Mouse (Mus musculus) forebrain, embryonic 16.5 days (tissue): Measurements from ENCODE around the gene Dchs2. TPM values are rescaled to one million over a fixed set of nuclear protein-coding genes. Genes with fewer than 3 reads are reported as not detected.
A peak's percentile ranks its signal among the peaks of the same experiment; 100 is the strongest.

Experiments used
- ATAC-seq: fragments of 200-750 bp; cut with Nextera tagmentation; 2 replicates; pipeline ENCODE4 v1.8.0; 2017; ENCODE audit warnings: mild to moderate bottlenecking, moderate library complexity
- H3K27ac ChIP-seq: fragments of 300-500 bp; sonication (generic); 2 replicates; pipeline ENCODE4 v1.5.1; 2014; ENCODE audit warnings: low read length, control low read depth
- H3K27me3 ChIP-seq: fragments of 300-500 bp; sonication (generic); replicated peaks from 2 replicates; pipeline ENCODE4 v1.6.1; 2014; ENCODE audit warnings: low read length; ENCODE audit not compliant: control insufficient read depth, insufficient read depth
- H3K36me3 ChIP-seq: fragments of 300-500 bp; sonication (generic); 2 replicates; pipeline ENCODE4 v1.6.1; 2014; ENCODE audit not compliant: control insufficient read depth, insufficient read depth
- H3K4me1 ChIP-seq: fragments of 300-500 bp; sonication (generic); replicated peaks from 2 replicates; pipeline ENCODE4 v1.6.1; 2014; ENCODE audit warnings: low read length; ENCODE audit not compliant: control insufficient read depth, insufficient read depth
- H3K4me2 ChIP-seq: fragments of 300-500 bp; sonication (generic); 2 replicates; pipeline ENCODE4 v1.6.1; 2014; ENCODE audit warnings: mild to moderate bottlenecking, low read length, control low read depth
- H3K4me3 ChIP-seq: fragments of 300-500 bp; sonication (generic); replicated peaks from 2 replicates; pipeline ENCODE4 v1.5.1; 2014; ENCODE audit warnings: mild to moderate bottlenecking, low read length, control low read depth
- H3K9ac ChIP-seq: fragments of 300-500 bp; sonication (generic); replicated peaks from 2 replicates; pipeline ENCODE4 v1.6.1; 2014; ENCODE audit warnings: low read depth, low read length, control low read depth
- H3K9me3 ChIP-seq: fragments of 300-500 bp; sonication (generic); 2 replicates; pipeline ENCODE4 v1.6.1; 2016; ENCODE audit warnings: low read length; ENCODE audit not compliant: control insufficient read depth
- WGBS: fragments of 180-500 bp; shearing (Covaris S2); extraction: QIAGEN DNeasy Blood & Tissue Kit; methylation state at CpG from one replicate; pipeline ENCODE4 v1.1.7; 2014; 5-methylcytosine and 5-hydroxymethylcytosine counted together
- polyA plus RNA-seq: library from polyadenylated mRNA; unstranded; fragments of >200 nt; fragmentation: Nextera tagmentation; extraction: Ambion mirVana; gene quantifications from 2 replicates; pipeline ENCODE4 v1.2.1, GENCODE M21; 2015

The Dchs2 gene
- polyA plus RNA-seq, 1 experiment from 2014 or later = 0.68 TPM

GRCm38 (mm10) chr3:83259421-83259820 is 131.7 kb downstream of the Dchs2 start:
- ATAC-seq = no peak
- H3K4me3 ChIP-seq = no peak overlapping the region
- no peaks in the 10 kb centered on the region for H3K36me3 ChIP-seq
- no peak overlapping the region for H3K27ac ChIP-seq
- H3K4me1 ChIP-seq = no peaks in the 10 kb centered on the region
- H3K4me2 ChIP-seq = no peak overlapping the region
- no peaks in the 10 kb centered on the region for H3K9me3 ChIP-seq
- H3K9ac ChIP-seq = no peak overlapping the region
- no peaks in the 10 kb centered on the region for H3K27me3 ChIP-seq
- WGBS = 61% methylated on average over 4 of the region's 4 CpGs

GRCm38 (mm10) chr3:83266009-83266408 is 138.3 kb downstream of the Dchs2 start:
- H3K9me3 ChIP-seq = no peaks in the 10 kb centered on the region
- WGBS = 93% methylated on average over 4 of the region's 4 CpGs
- H3K36me3 ChIP-seq = no peaks in the 10 kb centered on the region
- H3K4me1 ChIP-seq = no peaks in the 10 kb centered on the region
- H3K9ac ChIP-seq = no peak overlapping the region
- ATAC-seq = no peak
- no peak overlapping the region for H3K4me2 ChIP-seq
- H3K4me3 ChIP-seq = no peak overlapping the region
- no peaks in the 10 kb centered on the region for H3K27me3 ChIP-seq
- H3K27ac ChIP-seq = no peak overlapping the region

- no peak for ATAC-seq
- Histone ChIP-seq H3K9ac (no peak overlapping the region), H3K4me2 (no peak overlapping the region), H3K36me3 (no peaks in the 10 kb centered on the region), H3K27ac (no peak overlapping the region), H3K4me1 (peaks cover 3% of the 10 kb centered on the region; the same call in 1 of the 2 replicates), H3K4me3 (no peak overlapping the region), H3K27me3 (0 out of 2 replicates have a peak, but pooled peaks cover 3% of the 10 kb centered on the region), H3K9me3 (no peaks in the 10 kb centered on the region)
- WGBS = 88% methylated on average over 14 of the region's 14 CpGs
Measured at GRCm38 (mm10) chr3:83270228-83270627, 142.5 kb downstream of the Dchs2 start.

GRCm38 (mm10) chr3:83270982-83271381 is 143.2 kb downstream of the Dchs2 start:
- Histone ChIP-seq H3K9ac (no peak overlapping the region), H3K36me3 (no peaks in the 10 kb centered on the region), H3K4me1 (peaks cover 3% of the 10 kb centered on the region; the same call in 1 of the 2 replicates), H3K27ac (no peak overlapping the region), H3K4me3 (no peak overlapping the region), H3K27me3 (0 out of 2 replicates have a peak, but pooled peaks cover 3% of the 10 kb centered on the region), H3K9me3 (no peaks in the 10 kb centered on the region), H3K4me2 (no peak overlapping the region)
- ATAC-seq = no peak
- 66% methylated on average over 9 of the region's 9 CpGs for WGBS

GRCm38 (mm10) chr3:83273555-83274244 is 146.0 kb downstream of the Dchs2 start:
- WGBS = 35% methylated on average over 19 of the region's 19 CpGs
- H3K4me3 ChIP-seq = no peak overlapping the region
- 0 out of 2 replicates have a peak, but pooled peaks cover 3% of the 10 kb centered on the region for H3K27me3 ChIP-seq

GRCm38 (mm10) chr3:83275703-83276102 is 148.0 kb downstream of the Dchs2 start:
- Histone ChIP-seq H3K27ac (no peak overlapping the region), H3K4me1 (peaks cover 3% of the 10 kb centered on the region; the same call in 1 of the 2 replicates), H3K27me3 (0 out of 2 replicates have a peak, but pooled peaks cover 3% of the 10 kb centered on the region), H3K4me3 (no peak overlapping the region), H3K36me3 (no peaks in the 10 kb centered on the region), H3K4me2 (no peak overlapping the region), H3K9me3 (no peaks in the 10 kb centered on the region), H3K9ac (no peak overlapping the region)
- WGBS = 79% methylated on average over 5 of the region's 5 CpGs
- ATAC-seq = no peak

More at GRCm38 (mm10) chr3:83273555-83274244, 146.0 kb downstream of the Dchs2 start:
- Histone ChIP-seq H3K4me1 (peaks cover 3% of the 10 kb centered on the region; the same call in 1 of the 2 replicates), H3K4me2 (peak overlapping the region; percentile 40), H3K9ac (no peak overlapping the region), H3K27ac (no peak overlapping the region), H3K36me3 (no peaks in the 10 kb centered on the region), H3K9me3 (no peaks in the 10 kb centered on the region)
- ATAC-seq = peak; percentile 84

GRCm38 (mm10) chr3:83283882-83284281 is 156.1 kb downstream of the Dchs2 start:
- H3K9me3 ChIP-seq = no peaks in the 10 kb centered on the region
- WGBS = 64% methylated on average over 1 of the region's 1 CpGs
- H3K4me1 ChIP-seq = no peaks in the 10 kb centered on the region
- ATAC-seq = no peak
- H3K27ac ChIP-seq = no peak overlapping the region
- no peak overlapping the region for H3K4me3 ChIP-seq
- H3K4me2 ChIP-seq = no peak overlapping the region
- no peaks in the 10 kb centered on the region for H3K36me3 ChIP-seq
- H3K9ac ChIP-seq = no peak overlapping the region
- H3K27me3 ChIP-seq = no peaks in the 10 kb centered on the region

- H3K36me3 ChIP-seq = no peaks in the 10 kb centered on the region
- no peaks in the 10 kb centered on the region for H3K4me1 ChIP-seq
- peak overlapping the region; percentile 56 for H3K4me3 ChIP-seq
- no peaks in the 10 kb centered on the region for H3K27me3 ChIP-seq
- peak overlapping the region; percentile 68 for H3K9ac ChIP-seq
- peak overlapping the region; percentile 82 for H3K4me2 ChIP-seq
- peak; percentile 97 for ATAC-seq
- no peak overlapping the region for H3K27ac ChIP-seq
- WGBS = 4% methylated on average over 11 of the region's 11 CpGs
- no peaks in the 10 kb centered on the region for H3K9me3 ChIP-seq
Measured at GRCm38 (mm10) chr3:83286975-83287405, 159.2 kb downstream of the Dchs2 start.

- Histone ChIP-seq H3K27me3 (no peaks in the 10 kb centered on the region), H3K4me3 (no peak overlapping the region), H3K9ac (no peak overlapping the region), H3K36me3 (no peaks in the 10 kb centered on the region), H3K9me3 (no peaks in the 10 kb centered on the region), H3K4me2 (no peak overlapping the region), H3K27ac (no peak overlapping the region), H3K4me1 (no peaks in the 10 kb centered on the region)
- 53% methylated on average over 6 of the region's 6 CpGs for WGBS
- ATAC-seq = no peak
Measured at GRCm38 (mm10) chr3:83288118-83288840, 160.5 kb downstream of the Dchs2 start.
